In the genomic region with DNA sequence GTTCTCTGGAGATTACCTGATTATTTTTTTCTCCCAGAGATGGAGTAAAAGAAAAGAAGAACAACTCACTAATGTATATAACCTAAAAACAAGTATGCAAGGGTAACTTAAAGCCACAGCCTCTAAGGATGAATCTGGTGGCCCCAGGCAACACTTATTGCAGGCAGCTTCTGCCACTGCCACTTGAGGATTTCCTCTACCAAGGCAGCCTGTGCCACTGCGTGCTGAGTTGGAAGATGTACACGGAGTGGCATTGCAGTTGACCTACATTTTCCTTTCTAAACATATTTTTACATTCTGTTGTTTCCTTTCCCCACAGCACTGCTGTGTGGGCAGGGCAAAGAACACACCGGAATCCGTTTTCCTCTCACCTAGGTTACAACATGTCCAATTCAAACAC, we compare ENCODE assay signal across 17 mouse cellular contexts.
A peak's percentile ranks its signal among the peaks of the same experiment; 100 is the strongest.
DNase-seq lines count a peak whose midpoint lies in the region; ATAC-seq and TF ChIP-seq lines count a peak whose summit lies in the region.
"Had no signal": no experiment of that assay in that cellular context is flagged by ENCODE, and none has a peak within 500 bp of the region (broad histone marks: within the 10 kb centered on the region; RNA-seq: fewer than 3 reads in every experiment).

No protein-coding gene starts in this region.

- no peak overlapping the region for H3K4me3 ChIP-seq in cerebellum, adult 2 months (replicated peaks; ENCODE audit: insufficient read depth, low read depth, low read length)
- no peak overlapping the region for H3K4me3 ChIP-seq in midbrain, embryonic 11.5 days (ENCODE audit: low read depth, low read length)
- H3K4me3 ChIP-seq in midbrain, embryonic 16.5 days (ENCODE audit: low read depth, low read length), result no peak overlapping the region
- H3K4me3 ChIP-seq: embryonic facial prominence, embryonic 10.5 days; heart, embryonic 12.5 days; hindbrain, embryonic 10.5 days; intestine, embryonic 15.5 days had no signal

- H3K9me3 ChIP-seq in midbrain, embryonic 11.5 days (ENCODE audit: control insufficient read depth, low read length), result no peaks in the 10 kb centered on the region
- H3K9me3 ChIP-seq in midbrain, embryonic 16.5 days (replicated peaks; ENCODE audit: control insufficient read depth, low read length, poor library complexity, severe bottlenecking), result no peaks in the 10 kb centered on the region
- H3K9me3 ChIP-seq: embryonic facial prominence, embryonic 10.5 days; heart, embryonic 12.5 days; intestine, embryonic 15.5 days had no signal

- H3K9ac ChIP-seq in midbrain, embryonic 11.5 days (ENCODE audit: low read length), result no peak overlapping the region
- H3K9ac ChIP-seq in midbrain, embryonic 16.5 days (ENCODE audit: low read depth, low read length), result no peak overlapping the region
- H3K9ac ChIP-seq: heart, embryonic 12.5 days; hindbrain, embryonic 14.5 days; intestine, embryonic 15.5 days had no signal

- TF ChIP-seq POLR2A in cerebellum, adult 2 months (IDR thresholded peaks at IDR 0.05; ENCODE audit: borderline replicate concordance, insufficient read depth, low read length), result no peak

- no peaks in the 10 kb centered on the region for H3K27me3 ChIP-seq in cerebellum, adult 2 months (ENCODE audit: control insufficient read depth, insufficient read depth, low read length)
- no peaks in the 10 kb centered on the region for H3K27me3 ChIP-seq in midbrain, embryonic 11.5 days (ENCODE audit: control insufficient read depth, insufficient read depth, low read length)
- H3K27me3 ChIP-seq in midbrain, embryonic 16.5 days (ENCODE audit: control insufficient read depth, insufficient read depth, low read depth, low read length), result no peaks in the 10 kb centered on the region
- H3K27me3 ChIP-seq: heart, embryonic 12.5 days; intestine, embryonic 15.5 days had no signal

- intact Hi-C loops in gastrocnemius, postnatal 36 days (cut with DNase I), result no loop called here

- no peak for TF ChIP-seq CTCF in cerebellum, adult 2 months (IDR thresholded peaks at IDR 0.05; ENCODE audit: borderline replicate concordance, insufficient read depth, low read depth, low read length)

- no peaks in the 10 kb centered on the region for H3K36me3 ChIP-seq in midbrain, embryonic 11.5 days (ENCODE audit: control insufficient read depth, insufficient read depth, low read length)
- H3K36me3 ChIP-seq in midbrain, embryonic 16.5 days (ENCODE audit: control insufficient read depth, insufficient read depth, low read length), result no peaks in the 10 kb centered on the region
- H3K36me3 ChIP-seq: embryonic facial prominence, embryonic 10.5 days; heart, embryonic 12.5 days; hindbrain, embryonic 10.5 days; intestine, embryonic 15.5 days had no signal

- peaks cover 27% of the 10 kb centered on the region for H3K4me1 ChIP-seq in cerebellum, adult 2 months (ENCODE audit: control insufficient read depth, insufficient read depth, low read length)
- no peaks in the 10 kb centered on the region for H3K4me1 ChIP-seq in midbrain, embryonic 11.5 days (ENCODE audit: control insufficient read depth, insufficient read depth, low read length)
- H3K4me1 ChIP-seq in midbrain, embryonic 16.5 days (ENCODE audit: control insufficient read depth, insufficient read depth, low read length), result peaks cover 12% of the 10 kb centered on the region
- H3K4me1 ChIP-seq: embryonic facial prominence, embryonic 10.5 days; heart, embryonic 12.5 days; hindbrain, embryonic 10.5 days; intestine, embryonic 15.5 days had no signal

- ATAC-seq in cerebellum, adult (ENCODE audit: insufficient number of reproducible peaks, low FRiP score, low TSS enrichment), result no peak
- no peak for ATAC-seq in midbrain, embryonic 11.5 days (ENCODE audit: low FRiP score)
- no peak for ATAC-seq in midbrain, embryonic 16.5 days
- ATAC-seq: forebrain, embryonic 14.5 days; intestine, embryonic 15.5 days had no signal

- no peak overlapping the region for H3K4me2 ChIP-seq in midbrain, embryonic 11.5 days
- H3K4me2 ChIP-seq in midbrain, embryonic 16.5 days (ENCODE audit: low read length), result no peak overlapping the region
- H3K4me2 ChIP-seq: heart, embryonic 12.5 days; hindbrain, embryonic 14.5 days; intestine, embryonic 15.5 days had no signal

- H3K27ac ChIP-seq in cerebellum, adult 2 months (ENCODE audit: insufficient read depth, low read length), result no peak overlapping the region
- no peak overlapping the region for H3K27ac ChIP-seq in midbrain, embryonic 11.5 days (ENCODE audit: low read depth, low read length)
- H3K27ac ChIP-seq in midbrain, embryonic 16.5 days (ENCODE audit: low read length), result no peak overlapping the region
- H3K27ac ChIP-seq: embryonic facial prominence, embryonic 10.5 days; hindbrain, embryonic 10.5 days; hindbrain, embryonic 14.5 days; intestine, embryonic 15.5 days had no signal

- peak; percentile 42 to 65 for DNase-seq in cerebellum, adult 2 months
- DNase-seq in midbrain, embryonic 11.5 days (ENCODE audit: low spot score, missing footprints), result peak; percentile 80
- DNase-seq in cerebellum, adult 9-11 months, result peak; percentile 52
- DNase-seq in gastrocnemius, postnatal 36 days, result no peak
- no peak for DNase-seq in spleen, postnatal 14 days (ENCODE audit: low spot score in 2 of 2)
- DNase-seq: adrenal gland, adult 2 months; adrenal gland, postnatal 25 days; gastrocnemius, postnatal 14 days; kidney, adult 18-20 months had no signal

- 8% methylated on average over 4 of the region's 4 CpGs for WGBS in cerebellum, adult 2 months
- 94% methylated on average over 4 of the region's 4 CpGs for WGBS in midbrain, embryonic 11.5 days
- WGBS in midbrain, embryonic 16.5 days, result 79% methylated on average over 4 of the region's 4 CpGs

Comparison
In these comparisons a context has a peak if more than half of its experiments do, and no peak if none do; other contexts are left out.
1. DNase-seq: peak in cerebellum, adult 2 months (2 of 2), midbrain, embryonic 11.5 days (single experiment) and cerebellum, adult 9-11 months (single experiment); none in gastrocnemius, postnatal 36 days (0 of 2) and spleen, postnatal 14 days (0 of 2).